Mouse (Mus musculus): ENCODE results near the gene Insl5. TPM values are rescaled to one million over a fixed set of nuclear protein-coding genes. Genes with fewer than 3 reads are reported as not detected.

Insl5 gene
- 0.64 and 1.8 TPM in 2 replicates for polyA plus RNA-seq (2015; fragmentation: Nextera tagmentation; extraction: Ambion mirVana)

DNA sequence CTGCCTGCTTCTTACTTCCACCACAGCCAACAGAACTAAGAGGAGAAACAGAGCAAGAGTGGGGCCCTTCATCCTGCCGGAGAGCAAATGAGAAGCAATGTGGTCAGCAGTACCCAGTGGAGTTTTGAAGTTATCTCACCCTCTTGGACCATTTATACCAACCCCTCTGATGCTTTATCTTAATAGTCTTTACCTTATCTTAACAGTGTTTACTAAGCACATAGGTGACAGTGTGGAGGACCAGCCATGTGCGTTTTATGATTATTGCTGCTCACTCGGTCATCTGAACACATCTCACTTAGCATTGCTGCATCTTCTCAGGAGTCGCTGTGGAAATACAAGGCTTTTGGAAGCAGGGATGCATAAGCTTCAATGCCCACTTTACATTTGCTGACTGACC, at the start of gene Insl5:
TSS of gene Insl5 (minus strand) at position 222 of the 400 bp plus-strand sequence.
- no peak within 1 kb of the TSS for H3K9ac ChIP-seq
- no peaks in the 10 kb centered on the region for H3K36me3 ChIP-seq
- H3K27me3 ChIP-seq (replicated peaks): no peaks in the 10 kb centered on the region
- 47% methylated on average over 4 of the region's 4 CpGs for WGBS
- H3K27ac ChIP-seq: no peak within 1 kb of the TSS
- H3K9me3 ChIP-seq: no peaks in the 10 kb centered on the region
- H3K4me3 ChIP-seq (replicated peaks): no peak within 1 kb of the TSS
- ATAC-seq: peak; percentile 71
- no peaks in the 10 kb centered on the region for H3K4me1 ChIP-seq (replicated peaks)
- no peak within 1 kb of the TSS for H3K4me2 ChIP-seq (replicated peaks)

DNA sequence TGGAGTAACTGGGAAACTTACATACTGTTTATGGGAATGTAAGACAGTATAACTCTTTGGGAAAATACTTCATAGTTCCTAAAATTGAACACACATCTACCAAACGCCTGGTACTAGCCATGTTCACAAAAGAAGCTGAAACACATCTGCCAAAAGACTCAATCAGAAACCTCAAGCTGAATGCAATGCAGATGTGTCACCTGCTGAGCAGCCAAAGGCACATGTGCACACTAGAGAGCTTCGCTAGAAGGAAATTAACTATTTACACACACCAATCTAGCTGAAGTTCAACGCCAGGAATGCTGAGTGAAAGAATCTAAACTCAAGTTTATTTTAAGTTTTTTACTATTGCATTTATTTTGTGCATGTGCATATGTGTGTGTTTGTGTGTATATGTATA, 44.0 kb upstream of the Insl5 start:
- no peak overlapping the region for H3K4me3 ChIP-seq (replicated peaks)
- WGBS: 85% methylated on average over 3 of the region's 3 CpGs
- H3K9ac ChIP-seq: no peak overlapping the region
- H3K9me3 ChIP-seq: no peaks in the 10 kb centered on the region
- H3K4me1 ChIP-seq (replicated peaks): no peaks in the 10 kb centered on the region
- H3K27me3 ChIP-seq (replicated peaks): no peaks in the 10 kb centered on the region
- no peak overlapping the region for H3K4me2 ChIP-seq (replicated peaks)
- no peaks in the 10 kb centered on the region for H3K36me3 ChIP-seq
- no peak for ATAC-seq
- H3K27ac ChIP-seq: no peak overlapping the region

DNA sequence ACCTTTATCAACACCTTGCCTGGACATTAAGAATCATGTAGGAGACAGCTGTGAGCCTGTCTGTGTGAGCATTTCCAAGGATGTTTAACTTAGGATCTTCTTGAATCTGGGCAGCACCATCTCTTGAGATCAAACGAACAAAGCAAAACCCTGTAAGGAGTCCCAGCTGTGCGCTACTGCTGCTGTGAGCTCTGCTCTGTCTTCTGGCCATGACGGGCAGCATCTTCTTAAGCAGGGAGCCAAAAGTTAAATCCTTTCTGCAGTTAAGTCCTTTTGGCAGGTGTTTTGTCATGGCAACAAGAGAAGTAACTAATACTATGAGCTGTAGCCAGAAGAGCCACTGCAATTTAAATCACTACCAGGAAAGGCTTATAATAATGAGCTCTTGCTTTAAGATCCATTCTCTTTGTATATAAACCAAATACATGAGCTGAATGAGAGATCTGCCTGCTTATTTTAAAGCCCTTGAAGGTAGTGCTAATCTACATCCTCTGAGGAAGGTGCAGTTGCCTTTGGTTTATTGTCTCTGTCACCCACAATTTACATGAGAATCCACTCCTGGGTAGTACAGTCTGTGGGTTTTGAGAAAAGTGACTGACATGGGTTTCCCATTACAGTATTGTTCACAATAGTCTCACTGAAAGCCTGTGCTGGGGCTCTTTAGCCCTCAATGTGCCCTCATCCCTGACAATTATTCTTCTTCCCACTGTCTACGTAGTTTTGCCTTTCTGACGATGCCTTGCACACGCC, 41.4 kb upstream of the Insl5 start:
- Histone ChIP-seq H3K27me3 (replicated peaks) (no peaks in the 10 kb centered on the region), H3K27ac (no peak overlapping the region), H3K4me2 (replicated peaks) (no peak overlapping the region), H3K9ac (no peak overlapping the region), H3K36me3 (no peaks in the 10 kb centered on the region), H3K9me3 (no peaks in the 10 kb centered on the region), H3K4me1 (replicated peaks) (no peaks in the 10 kb centered on the region), H3K4me3 (replicated peaks) (no peak overlapping the region)
- no peak for ATAC-seq
- WGBS: 68% methylated on average over 6 of the region's 6 CpGs

DNA sequence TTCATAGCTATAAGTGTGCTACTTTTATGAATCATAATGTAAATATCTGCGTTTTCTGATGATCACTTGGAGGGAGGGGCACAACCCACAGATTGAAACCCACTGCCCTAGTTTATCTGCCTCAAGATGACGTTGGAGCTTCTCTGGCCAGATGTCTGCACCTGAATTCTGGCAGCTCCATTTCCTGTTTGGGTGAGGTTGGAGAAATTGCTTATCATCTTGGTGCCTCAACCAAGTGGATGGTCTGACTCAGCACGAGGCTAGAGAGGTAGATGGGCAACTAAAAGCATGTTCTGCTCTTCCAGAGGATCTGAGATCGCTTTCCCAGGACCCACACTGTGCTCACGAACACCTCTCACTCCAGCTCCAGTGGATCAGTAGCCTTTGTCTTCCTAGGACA, 38.3 kb upstream of the Insl5 start:
- no peak overlapping the region for H3K27ac ChIP-seq
- WGBS: 62% methylated on average over 5 of the region's 5 CpGs
- no peak for ATAC-seq
- no peaks in the 10 kb centered on the region for H3K4me1 ChIP-seq (replicated peaks)
- no peak overlapping the region for H3K4me3 ChIP-seq (replicated peaks)
- no peaks in the 10 kb centered on the region for H3K9me3 ChIP-seq
- H3K27me3 ChIP-seq (replicated peaks): no peaks in the 10 kb centered on the region
- no peak overlapping the region for H3K9ac ChIP-seq
- H3K36me3 ChIP-seq: no peaks in the 10 kb centered on the region
- no peak overlapping the region for H3K4me2 ChIP-seq (replicated peaks)

DNA sequence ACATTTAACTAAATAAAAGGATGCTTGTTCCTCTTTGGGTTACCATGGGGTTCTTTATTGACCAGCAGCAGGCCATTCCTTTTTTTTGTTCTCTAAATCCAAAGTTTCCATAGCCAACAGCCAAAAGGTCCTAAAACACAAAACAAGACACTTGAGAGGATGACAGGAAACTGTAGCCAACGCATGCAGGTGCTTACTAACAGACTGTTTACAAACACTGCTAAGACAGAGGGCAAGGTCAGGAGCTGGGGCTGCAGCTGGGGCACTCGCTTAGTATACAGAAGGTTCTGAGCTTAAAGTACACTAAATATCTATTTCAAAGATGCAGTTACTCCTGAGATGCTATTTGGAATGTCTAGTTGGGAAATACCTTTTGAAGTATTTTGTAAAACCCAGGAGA, 37.8 kb upstream of the Insl5 start:
- H3K27ac ChIP-seq: no peak overlapping the region
- H3K9me3 ChIP-seq: no peaks in the 10 kb centered on the region
- no peak overlapping the region for H3K4me2 ChIP-seq (replicated peaks)
- H3K27me3 ChIP-seq (replicated peaks): no peaks in the 10 kb centered on the region
- ATAC-seq: no peak
- H3K4me3 ChIP-seq (replicated peaks): no peak overlapping the region
- H3K4me1 ChIP-seq (replicated peaks): no peaks in the 10 kb centered on the region
- WGBS: 58% methylated on average over 2 of the region's 2 CpGs
- no peaks in the 10 kb centered on the region for H3K36me3 ChIP-seq
- no peak overlapping the region for H3K9ac ChIP-seq

DNA sequence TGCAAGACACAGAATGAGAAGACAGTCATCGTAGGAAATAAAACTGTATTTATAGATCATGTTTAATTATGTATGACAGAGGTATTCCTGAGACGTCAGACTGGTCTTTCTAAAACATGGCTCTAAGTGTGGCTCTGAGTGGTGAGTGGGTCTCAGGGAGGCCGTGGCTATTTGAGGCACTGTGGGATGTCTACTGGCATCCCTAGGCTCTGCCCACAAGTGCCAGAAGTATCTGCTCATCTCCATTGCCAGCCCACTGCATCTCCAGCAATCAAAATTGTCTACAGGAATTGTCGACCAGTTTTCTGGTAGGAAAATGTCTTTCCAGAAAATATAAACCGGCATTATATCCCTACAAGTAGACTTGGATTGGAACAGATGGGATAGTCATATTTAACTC, 30.3 kb upstream of the Insl5 start:
- Histone ChIP-seq H3K27me3 (replicated peaks) (no peaks in the 10 kb centered on the region), H3K9me3 (no peaks in the 10 kb centered on the region), H3K4me2 (replicated peaks) (no peak overlapping the region), H3K4me3 (replicated peaks) (no peak overlapping the region), H3K9ac (no peak overlapping the region), H3K4me1 (replicated peaks) (no peaks in the 10 kb centered on the region), H3K27ac (no peak overlapping the region), H3K36me3 (no peaks in the 10 kb centered on the region)
- 85% methylated on average over 5 of the region's 5 CpGs for WGBS
- ATAC-seq: no peak

DNA sequence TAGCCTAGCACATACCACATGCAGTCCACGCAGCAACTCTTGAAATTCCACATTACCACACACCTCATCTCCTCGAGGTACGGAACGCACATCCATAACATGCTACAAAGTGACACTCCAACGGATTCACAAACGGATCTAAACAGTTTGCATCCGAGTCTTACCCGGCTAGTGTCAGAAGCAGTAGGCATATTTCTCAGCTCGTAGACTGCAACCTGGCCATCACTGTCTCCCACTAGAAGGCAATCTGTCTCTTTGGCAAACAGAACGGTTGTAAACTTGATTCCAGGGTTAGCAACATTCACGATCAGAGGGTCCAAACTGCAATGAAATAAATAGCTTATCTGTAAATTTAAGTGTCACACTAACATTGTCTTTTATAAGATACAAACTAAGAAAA, 21.4 kb upstream of the Insl5 start:
- H3K4me1 ChIP-seq (replicated peaks): no peaks in the 10 kb centered on the region
- ATAC-seq: no peak
- no peaks in the 10 kb centered on the region for H3K36me3 ChIP-seq
- no peak overlapping the region for H3K9ac ChIP-seq
- H3K9me3 ChIP-seq: no peaks in the 10 kb centered on the region
- 71% methylated on average over 11 of the region's 11 CpGs for WGBS
- H3K27me3 ChIP-seq (replicated peaks): no peaks in the 10 kb centered on the region
- no peak overlapping the region for H3K4me2 ChIP-seq (replicated peaks)
- no peak overlapping the region for H3K4me3 ChIP-seq (replicated peaks)
- H3K27ac ChIP-seq: no peak overlapping the region

DNA sequence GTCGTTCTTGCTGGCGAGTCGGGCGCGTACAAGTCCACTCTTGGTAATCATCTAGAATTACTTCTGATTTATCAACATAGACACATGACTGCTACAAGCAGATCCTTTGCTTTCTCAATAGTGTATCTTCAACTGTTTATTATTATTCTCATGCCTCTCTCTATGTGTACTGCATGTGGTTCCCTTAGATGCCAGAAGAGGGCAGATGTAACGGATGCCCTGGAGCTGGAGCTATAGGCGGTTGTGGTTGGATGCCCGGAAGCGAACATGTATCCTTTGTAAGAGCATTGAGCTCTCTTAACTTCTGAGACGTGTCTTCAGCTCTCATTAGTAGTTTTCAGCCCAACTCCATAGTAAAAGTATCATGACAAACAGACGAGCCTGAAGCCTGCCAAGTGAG, 16.4 kb upstream of the Insl5 start:
- H3K9me3 ChIP-seq: no peaks in the 10 kb centered on the region
- WGBS: 94% methylated on average over 11 of the region's 11 CpGs
- H3K36me3 ChIP-seq: no peaks in the 10 kb centered on the region
- H3K4me1 ChIP-seq (replicated peaks): no peaks in the 10 kb centered on the region
- H3K9ac ChIP-seq: no peak overlapping the region
- no peak overlapping the region for H3K27ac ChIP-seq
- no peaks in the 10 kb centered on the region for H3K27me3 ChIP-seq (replicated peaks)
- H3K4me3 ChIP-seq (replicated peaks): no peak overlapping the region
- ATAC-seq: no peak
- no peak overlapping the region for H3K4me2 ChIP-seq (replicated peaks)

DNA sequence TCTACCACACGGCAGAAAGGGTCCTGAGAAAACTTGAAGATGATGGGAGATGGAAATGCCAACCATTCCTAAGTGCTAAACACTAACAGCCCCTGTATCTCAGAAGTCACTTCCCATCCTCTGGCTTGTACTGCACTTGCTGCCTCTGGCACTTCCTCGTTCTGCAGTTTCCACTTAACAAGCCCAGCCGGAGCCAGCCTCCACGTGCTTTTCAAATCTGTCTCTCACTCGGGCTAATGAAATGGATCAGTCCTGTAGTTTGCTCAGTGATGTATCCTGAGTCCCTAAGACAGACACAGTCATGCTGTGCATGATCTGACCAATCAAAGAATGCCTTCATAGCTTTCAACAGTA, 13.2 kb upstream of the Insl5 start:
- Histone ChIP-seq H3K36me3 (no peaks in the 10 kb centered on the region), H3K9ac (no peak overlapping the region), H3K27me3 (replicated peaks) (no peaks in the 10 kb centered on the region), H3K4me3 (replicated peaks) (no peak overlapping the region), H3K4me2 (replicated peaks) (no peak overlapping the region), H3K4me1 (replicated peaks) (no peaks in the 10 kb centered on the region), H3K27ac (no peak overlapping the region), H3K9me3 (no peaks in the 10 kb centered on the region)
- 58% methylated on average over 5 of the region's 5 CpGs for WGBS
- ATAC-seq: no peak

DNA sequence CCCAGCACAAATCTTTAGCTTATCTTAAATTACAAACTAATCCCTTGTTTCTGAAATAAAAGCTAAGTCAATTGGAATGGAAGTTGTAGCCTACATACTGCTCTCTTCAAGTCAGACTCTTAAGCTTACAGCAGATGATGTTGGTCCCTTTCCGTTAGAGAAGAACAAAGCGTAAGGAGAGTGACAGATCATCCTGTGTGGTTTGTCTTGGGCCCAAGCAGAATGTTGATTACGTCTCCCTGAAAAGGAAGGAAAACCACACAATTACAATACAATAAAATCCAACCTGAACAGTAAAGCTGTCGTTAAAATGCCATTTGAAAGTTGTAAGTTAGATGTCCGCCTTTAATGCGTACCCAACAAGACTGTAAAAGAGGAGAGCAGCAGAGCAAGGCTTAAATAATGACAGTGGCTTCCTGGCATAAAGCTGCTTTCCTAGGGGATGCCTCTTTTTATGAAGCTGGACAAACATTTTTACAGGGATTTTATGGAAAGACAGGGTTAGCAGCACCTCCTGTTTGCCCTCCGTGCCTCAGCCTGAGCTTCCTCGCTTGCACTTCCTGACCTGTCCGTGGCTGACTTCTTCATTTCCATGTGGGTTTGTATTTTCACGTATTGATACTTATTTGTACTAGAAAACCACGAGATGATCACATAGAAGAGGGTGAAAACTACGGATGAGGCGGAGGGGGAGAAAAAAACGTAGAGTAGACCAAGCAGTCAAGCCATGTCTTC, 12.6 kb upstream of the Insl5 start:
- Histone ChIP-seq H3K27me3 (replicated peaks) (no peaks in the 10 kb centered on the region), H3K27ac (no peak overlapping the region), H3K4me2 (replicated peaks) (no peak overlapping the region), H3K9me3 (no peaks in the 10 kb centered on the region), H3K4me1 (replicated peaks) (no peaks in the 10 kb centered on the region), H3K36me3 (no peaks in the 10 kb centered on the region), H3K4me3 (replicated peaks) (no peak overlapping the region), H3K9ac (no peak overlapping the region)
- ATAC-seq: no peak
- 76% methylated on average over 14 of the region's 14 CpGs for WGBS

DNA sequence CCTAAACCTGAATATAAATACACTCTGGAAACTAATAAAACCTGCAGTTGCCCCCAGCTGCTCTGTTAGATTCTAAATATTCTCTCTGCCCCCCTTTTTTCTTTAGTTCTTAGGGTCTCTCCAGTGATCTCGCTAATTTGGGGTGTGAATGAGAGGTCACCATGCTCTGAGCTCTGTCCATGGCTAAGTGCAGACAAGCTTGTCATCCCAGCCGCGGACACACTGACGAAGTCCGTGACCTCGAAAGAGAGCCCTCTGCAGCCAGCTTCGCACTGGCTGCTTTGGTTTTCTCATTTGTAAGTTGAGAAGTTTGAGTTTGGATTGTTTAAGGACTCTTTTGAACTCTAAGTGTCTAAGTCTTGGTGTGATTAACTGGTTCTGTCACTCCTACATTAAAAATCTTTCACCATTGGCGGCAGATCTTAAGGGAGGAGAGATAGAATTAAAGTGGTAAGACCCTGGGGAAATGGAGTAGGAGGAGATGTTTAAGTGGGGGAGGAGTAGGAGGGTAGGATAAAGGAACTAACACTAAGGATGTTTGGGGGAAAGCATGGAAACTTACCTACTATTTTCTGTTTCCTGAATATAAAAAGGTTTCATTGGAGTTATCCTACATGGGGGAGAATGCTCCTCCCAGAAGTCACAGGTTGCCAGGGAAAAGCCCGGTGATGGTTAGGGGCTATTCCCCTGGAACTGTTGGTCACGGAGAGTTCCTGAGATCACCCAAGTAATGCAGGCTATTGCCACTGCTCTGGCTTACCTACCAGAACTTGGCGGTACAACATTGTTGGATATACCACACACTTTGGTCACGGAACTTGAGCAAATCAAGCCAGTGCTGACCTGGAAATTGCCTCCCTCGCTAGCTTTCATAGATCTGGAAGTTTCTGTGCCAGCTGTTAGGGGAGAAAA, 1.8 kb upstream of the Insl5 start:
- Histone ChIP-seq H3K4me3 (replicated peaks) (no peak overlapping the region), H3K36me3 (no peaks in the 10 kb centered on the region), H3K9ac (no peak overlapping the region), H3K27me3 (replicated peaks) (no peaks in the 10 kb centered on the region), H3K9me3 (no peaks in the 10 kb centered on the region), H3K4me2 (replicated peaks) (no peak overlapping the region), H3K27ac (no peak overlapping the region), H3K4me1 (replicated peaks) (no peaks in the 10 kb centered on the region)
- no peak for ATAC-seq
- WGBS: 70% methylated on average over 13 of the region's 13 CpGs

DNA sequence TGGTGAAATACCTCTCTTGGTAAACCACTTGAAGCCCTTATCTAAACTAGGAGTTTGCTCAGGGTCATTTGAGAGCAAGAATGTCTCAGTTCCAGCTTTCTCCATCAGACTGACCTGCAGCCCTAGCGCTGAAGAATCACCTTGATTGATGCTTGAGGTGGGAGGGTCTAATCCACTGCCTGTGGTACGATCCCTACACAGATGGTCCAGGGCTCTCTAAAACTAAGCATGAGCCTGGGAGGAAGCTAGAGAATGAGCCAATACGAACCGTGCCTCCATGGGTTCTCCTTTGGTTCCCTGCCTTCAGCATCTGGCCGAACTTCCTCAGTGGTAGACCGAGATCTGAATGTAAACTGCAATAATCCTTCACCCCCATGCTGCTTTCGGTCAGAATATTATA, 1.1 kb upstream of the Insl5 start:
- Histone ChIP-seq H3K9ac (no peak overlapping the region), H3K27ac (no peak overlapping the region), H3K36me3 (no peaks in the 10 kb centered on the region), H3K9me3 (no peaks in the 10 kb centered on the region), H3K27me3 (replicated peaks) (no peaks in the 10 kb centered on the region), H3K4me3 (replicated peaks) (no peak overlapping the region), H3K4me2 (replicated peaks) (no peak overlapping the region), H3K4me1 (replicated peaks) (no peaks in the 10 kb centered on the region)
- WGBS: 57% methylated on average over 7 of the region's 7 CpGs
- ATAC-seq: no peak

Data from intestine, embryonic 15.5 days (tissue).